Mouse (Mus musculus) layer of hippocampus, postnatal 10 days (tissue): ENCODE data around the gene Bcan. TPM values are rescaled to one million over a fixed set of nuclear protein-coding genes. Genes with fewer than 3 reads are reported as not detected.

ENCODE experiments used
- DNase-seq, 2 experiments: peaks; one replicate each; pipeline ENCODE4 v3.0.0; 2021; ENCODE audit warnings: low spot score in 2 of 2
- total RNA-seq, 2 experiments: library from RNA; stranded (reverse); gene quantifications; 2 replicates each; pipeline ENCODE4 v1.2.3; 2021

The Bcan gene
- total RNA-seq, 2 experiments from 2014 or later = 350 to 399 TPM

- DNase-seq = peak; percentile 77 to 82
Measured at GRCm38 (mm10) chr3:87998747-87999146, 1.3 kb downstream of the Bcan start.

- no peak for DNase-seq
Measured at GRCm38 (mm10) chr3:87996971-87997614, 2.9 kb downstream of the Bcan start.

DNA sequence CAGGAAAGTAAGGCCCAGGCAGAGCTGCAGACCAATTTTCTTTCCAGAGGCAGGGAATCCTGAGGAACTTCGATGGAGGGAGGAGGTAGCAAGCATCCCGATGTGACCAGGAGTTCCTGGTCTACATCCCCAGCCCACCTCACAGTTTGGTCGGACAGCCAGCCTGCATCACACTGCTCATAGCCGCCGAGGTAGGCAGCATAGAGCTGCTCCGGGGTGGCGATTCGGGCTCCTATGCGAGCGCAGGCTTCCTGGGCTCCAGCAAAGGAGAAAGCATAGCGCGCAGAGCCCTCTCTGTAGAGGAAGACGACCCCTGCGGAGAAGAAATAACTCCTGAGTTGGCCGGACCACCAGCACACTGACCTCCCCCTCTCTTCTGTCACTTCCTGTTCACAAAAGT is 3.6 kb downstream of the Bcan start:
- no peak for DNase-seq

GRCm38 (mm10) chr3:87995331-87995730 is 4.7 kb downstream of the Bcan start:
- no peak for DNase-seq

DNA sequence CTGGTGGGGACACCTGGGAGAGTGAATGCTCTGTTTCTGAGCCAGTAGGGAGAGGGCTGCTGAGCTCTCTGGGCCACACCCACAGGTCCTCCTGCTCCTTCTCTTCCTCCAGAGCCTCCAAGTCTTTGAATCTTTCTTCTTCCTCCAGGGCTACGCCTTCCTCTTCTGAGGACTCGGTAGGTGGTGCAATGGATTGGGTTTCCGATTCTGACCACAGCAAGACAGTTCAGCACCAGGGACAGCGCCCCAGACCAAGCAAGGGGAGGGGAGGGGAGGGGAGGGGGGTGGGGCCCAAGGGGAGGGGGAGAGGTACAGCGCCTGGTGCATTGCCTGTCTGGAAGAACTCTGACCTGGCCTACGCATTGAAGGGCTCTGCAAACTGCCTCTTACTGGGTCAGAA is 6.6 kb downstream of the Bcan start:
- no peak for DNase-seq

DNA sequence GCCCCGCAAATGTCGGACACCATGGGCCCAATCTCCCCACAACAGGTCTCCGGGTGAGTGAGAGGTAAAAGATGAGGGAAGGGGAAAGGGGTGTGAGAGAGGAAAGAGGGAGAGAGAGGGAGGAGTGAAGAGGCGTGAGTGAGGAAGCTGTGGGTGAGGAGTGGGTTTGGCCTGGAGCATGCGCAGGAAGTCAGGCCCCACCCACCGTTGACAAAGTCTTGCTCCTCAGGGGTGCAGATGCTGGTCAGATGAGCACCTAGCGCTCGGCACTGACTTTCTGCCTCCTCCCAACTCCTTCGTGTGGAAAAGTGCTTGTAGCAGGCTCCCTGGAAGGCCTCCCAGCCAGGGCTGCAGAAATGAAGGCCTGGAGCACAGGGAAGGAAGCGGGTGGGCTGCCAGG is 10.1 kb downstream of the Bcan start:
- no peak for DNase-seq

GRCm38 (mm10) chr3:87988068-87988467 is 12.0 kb downstream of the Bcan start:
- no peak for DNase-seq

DNA sequence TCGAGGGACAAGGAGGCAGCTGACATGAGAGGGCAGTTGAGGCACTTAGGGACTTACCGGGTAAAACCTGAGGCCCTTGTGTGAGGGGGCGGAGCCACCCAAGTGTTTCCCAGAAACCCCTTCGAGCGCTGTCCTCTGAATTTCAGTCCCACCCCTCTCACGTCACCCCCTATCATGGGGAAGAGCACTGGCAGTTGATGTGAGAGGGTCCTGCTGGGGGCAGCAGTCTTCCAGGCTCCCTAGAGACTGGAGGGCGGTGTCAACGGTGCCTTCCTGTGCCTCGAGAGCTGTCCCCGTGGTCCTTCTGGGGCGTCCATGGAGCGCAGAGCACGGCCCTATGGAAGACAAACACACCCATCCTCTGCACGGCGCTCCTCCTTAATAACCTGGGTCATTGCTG is 12.4 kb downstream of the Bcan start:
- peak in 1 of 2 experiments; percentile 64 for DNase-seq

DNA sequence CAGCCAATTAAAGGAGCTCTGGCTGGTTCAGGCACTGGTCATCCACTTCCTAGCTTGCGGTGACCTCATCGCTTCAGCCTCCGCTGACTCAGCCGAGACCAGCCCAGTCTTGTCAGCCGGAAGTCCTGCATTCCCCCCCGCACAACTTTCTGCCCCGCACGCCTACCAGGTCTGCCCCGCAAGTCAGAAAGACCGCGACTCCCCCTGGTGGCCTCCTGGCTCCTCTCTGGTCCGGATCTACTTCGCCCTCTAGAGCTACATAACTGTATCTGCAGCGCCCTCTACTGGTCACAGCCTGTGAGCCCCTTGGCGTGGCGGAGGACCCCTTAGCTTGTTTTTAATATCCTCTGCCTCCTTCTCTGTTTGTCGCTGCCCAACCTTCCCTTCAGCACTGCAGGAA is 13.2 kb downstream of the Bcan start:
- DNase-seq = peak; percentile 98 to 99

DNA sequence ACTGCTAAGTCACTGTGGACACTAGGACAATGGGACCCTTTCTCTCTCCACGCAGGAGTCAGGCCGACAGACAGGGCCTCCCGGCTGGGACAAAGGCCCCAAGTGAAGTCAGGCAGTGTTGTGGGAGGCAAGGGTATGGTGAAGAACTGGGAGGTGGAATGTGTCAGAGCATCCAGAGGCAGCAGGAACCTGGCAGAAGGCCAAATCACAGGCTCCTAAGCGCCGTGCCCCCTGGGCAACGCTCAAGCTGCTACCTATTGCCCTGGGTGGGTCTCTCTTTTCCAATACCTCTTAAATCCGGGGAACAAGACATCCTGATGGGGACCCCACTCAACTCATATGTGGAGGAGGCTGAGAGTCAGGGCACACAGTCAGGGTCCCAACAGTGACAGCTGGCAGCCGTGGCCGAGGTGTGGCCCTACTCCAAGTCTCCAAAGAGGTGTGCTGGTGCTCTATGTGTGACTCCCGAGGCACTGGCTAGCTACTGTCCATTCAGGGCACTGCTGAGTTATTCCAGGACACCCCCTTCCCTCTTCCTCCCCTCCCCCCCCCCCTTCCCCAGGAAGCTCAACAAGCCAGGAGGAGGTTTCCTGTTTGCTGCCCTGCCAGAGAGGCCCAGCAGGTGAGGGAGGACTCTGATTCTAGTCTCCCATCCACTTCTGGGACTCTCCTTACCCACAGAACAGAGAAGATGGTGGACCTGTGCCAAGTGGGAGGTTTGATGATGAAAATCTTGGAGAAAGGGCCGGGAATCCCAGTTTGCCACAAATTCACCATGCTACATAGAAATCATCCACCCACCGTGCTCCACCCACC is 14.3 kb downstream of the Bcan start:
- no peak for DNase-seq

DNA sequence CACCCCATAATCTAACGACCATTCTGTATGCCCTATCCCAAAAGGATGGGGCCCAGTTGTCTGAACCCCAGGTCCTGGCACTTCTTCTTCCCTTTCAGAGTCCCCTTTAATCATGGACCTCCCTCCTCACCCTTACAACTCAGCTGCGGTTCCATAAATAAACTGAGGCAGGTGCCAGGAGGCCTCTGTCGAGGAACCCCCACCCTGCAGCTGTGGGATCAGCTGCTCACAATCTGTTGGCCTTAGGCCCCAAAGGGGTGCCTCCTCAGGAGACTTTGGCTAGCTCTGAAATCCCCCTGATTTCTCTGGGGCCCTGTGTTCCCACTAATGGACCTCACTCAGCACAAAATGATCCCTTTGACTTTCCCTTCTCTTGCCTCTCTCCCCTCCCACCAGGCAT is 15.9 kb downstream of the Bcan start:
- peak in 1 of 2 experiments; percentile 3 for DNase-seq

DNA sequence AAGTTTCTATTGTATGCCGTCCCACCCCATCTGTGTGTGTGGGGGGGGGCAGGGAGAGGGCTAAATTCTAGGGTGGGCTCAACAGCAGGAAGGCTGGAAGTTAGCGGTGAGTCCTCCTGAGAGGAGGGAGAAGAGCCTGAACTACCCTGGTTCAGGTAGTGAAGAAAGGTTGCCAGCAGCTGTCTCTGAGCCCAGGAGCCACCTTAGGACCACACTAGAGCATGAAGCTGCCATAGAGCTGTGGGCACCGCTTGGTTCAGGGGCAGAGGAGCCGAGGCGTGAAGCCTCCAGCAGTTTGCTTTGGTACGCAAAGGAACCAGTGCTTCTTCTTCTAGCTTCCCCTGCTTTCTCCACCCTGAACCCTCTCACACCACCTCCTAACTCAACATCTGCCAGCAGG is 16.4 kb downstream of the Bcan start:
- DNase-seq = no peak

- no peak for DNase-seq
Measured at GRCm38 (mm10) chr3:87982836-87983601, 17.0 kb downstream of the Bcan start.

- DNase-seq = no peak
Measured at GRCm38 (mm10) chr3:87981894-87982835, 17.9 kb downstream of the Bcan start.

- DNase-seq = no peak
Measured at GRCm38 (mm10) chr3:87981214-87981760, 18.7 kb downstream of the Bcan start.

- no peak for DNase-seq
Measured at GRCm38 (mm10) chr3:87980728-87981127, 19.3 kb downstream of the Bcan start.

DNA sequence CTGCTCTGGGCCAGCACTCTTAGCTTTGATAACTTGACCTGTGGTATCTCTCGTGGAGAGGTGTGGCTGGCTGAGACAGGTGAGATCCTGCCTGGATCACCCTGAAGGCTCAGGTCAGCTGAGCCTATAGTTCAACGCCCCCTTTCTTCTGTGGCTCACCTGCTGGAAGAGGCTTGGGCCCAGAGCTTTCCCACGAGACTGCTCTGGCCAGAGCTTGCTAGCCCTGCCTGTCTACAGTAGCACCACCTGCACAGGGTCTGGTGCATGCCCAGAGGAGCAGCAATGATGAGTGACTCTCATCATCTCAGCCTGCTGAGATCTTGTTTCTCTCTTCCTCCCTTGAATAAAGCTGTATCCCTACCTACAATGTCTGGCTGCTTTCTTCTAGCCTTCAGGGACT is 19.9 kb downstream of the Bcan start:
- no peak for DNase-seq

- no peak for DNase-seq
Measured at GRCm38 (mm10) chr3:87979493-87979892, 20.5 kb downstream of the Bcan start.

- no peak for DNase-seq
Measured at GRCm38 (mm10) chr3:87974381-87974987, 25.5 kb downstream of the Bcan start.
